Mouse (Mus musculus) kidney, adult 2 months (tissue): ENCODE data around the gene 1700015F17Rik.

Experiments used
- CTCF ChIP-seq: fragments of 200-500 bp; conservative IDR thresholded peaks from 2 replicates; pipeline ENCODE4 v1.5.1; 2011; ENCODE audit warnings: low read depth, mild to moderate bottlenecking, control low read depth, low read length, moderate library complexity, mixed read lengths; ENCODE audit not compliant: insufficient read depth, insufficient read length
- POLR2A ChIP-seq: fragments of 200-500 bp; IDR thresholded peaks from one replicate; pipeline ENCODE4 v1.6.1; 2011; ENCODE audit warnings: low read depth, low read length, control low read depth

DNA sequence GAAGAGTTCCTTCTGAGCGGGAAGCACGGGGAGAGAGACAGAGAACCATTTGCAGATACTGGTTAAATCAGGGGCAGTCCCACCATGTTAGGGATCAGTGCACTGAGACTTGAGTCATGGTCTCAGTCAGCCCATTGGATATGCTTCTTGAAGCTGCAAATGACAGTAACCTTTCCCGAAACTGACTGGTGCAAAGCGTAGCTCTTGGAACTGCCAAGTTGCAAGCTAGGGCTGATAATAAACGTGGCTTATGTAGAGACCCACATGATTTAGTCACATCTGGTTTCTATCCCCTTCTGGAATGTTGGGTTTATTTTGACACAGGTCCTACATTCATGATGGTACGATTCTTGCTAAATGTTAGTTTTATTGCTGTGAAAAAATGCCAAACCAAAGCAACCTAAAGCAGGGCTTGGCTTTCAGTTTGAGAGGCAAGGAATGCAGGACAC lies 55.2 kb downstream of the 1700015F17Rik start:
- TF ChIP-seq POLR2A (no peak), CTCF (no peak)
